Mouse (Mus musculus): ENCODE results near the gene Trit1. TPM values are rescaled to one million over a fixed set of nuclear protein-coding genes. Genes with fewer than 3 reads are reported as not detected.

Gene Trit1
- polyA plus RNA-seq, 1 experiment = 11.2 TPM

DNA sequence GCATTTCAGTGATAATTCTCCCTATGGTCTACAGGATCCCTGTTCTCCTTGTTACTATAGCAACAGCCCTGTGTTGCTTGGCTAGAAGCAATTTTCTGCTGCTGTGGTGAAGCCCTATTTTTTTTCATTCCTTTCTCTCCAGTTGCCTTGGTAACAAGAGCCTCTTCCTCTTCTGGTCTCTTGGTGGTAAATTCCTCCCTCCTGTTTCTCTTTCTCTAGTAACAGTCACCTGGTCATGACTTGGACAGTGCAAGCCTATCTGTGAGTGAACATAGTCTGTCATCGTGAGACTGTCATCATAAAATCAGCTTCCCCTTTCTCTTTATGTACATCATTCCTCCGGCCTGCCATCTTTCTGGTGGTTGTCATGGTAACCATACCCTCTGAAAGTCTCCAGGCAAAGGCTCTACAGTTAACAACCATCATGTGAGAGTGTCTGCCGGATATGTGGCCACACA is 2.4 kb upstream of the Trit1 start:
- Histone ChIP-seq H3K27ac (ENCODE audit: insufficient read depth, low read length) (no peak overlapping the region), H3K4me1 (ENCODE audit: control insufficient read depth, insufficient read depth, low read length) (no peaks in the 10 kb centered on the region), H3K4me3 (ENCODE audit: insufficient read depth, low read length) (no peak overlapping the region)
- TF ChIP-seq CTCF (IDR thresholded peaks at IDR 0.05; ENCODE audit: borderline replicate concordance, insufficient read depth, low read length) (no peak), POLR2A (IDR thresholded peaks at IDR 0.05; ENCODE audit: low read depth, low read length) (no peak)

DNA sequence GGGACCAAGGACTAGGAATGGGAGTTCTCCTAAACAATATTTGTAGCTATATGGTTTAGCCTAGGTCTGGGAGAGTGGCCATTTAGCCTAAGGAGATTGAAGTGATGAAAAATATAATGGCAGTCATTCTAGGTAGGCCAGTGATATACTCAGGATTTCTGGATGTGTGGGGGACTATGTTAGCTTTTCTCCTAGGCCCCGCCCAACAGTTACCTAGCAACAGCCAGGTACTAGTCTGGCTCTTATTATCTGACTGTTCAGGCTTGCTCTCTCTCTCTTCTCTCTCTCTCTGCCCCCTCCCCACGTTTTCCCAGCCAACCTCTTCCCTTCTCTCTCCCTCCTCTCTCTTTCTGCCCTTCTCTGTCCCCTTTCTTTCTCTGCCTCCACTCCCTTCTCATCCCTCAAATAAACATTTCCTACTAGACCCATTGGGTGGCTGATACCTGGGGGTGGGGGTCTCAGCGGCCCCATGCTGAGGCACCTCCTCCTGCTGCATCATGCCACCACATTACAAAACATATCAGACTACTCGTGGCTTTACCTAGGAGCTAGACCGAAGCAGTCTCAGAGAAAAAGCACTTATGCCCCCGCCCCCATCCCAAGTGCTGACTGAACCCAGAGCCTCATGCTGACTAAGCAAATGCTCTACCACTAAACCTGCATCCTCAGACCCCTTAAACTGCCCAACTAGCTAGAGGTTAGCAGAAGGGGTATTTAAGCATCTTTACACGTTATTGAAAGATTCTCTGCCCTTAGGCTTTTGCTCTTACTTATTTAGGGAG is 1.7 kb upstream of the Trit1 start:
- H3K4me1 ChIP-seq (ENCODE audit: control insufficient read depth, insufficient read depth, low read length) = no peaks in the 10 kb centered on the region
- no peak overlapping the region for H3K27ac ChIP-seq (ENCODE audit: insufficient read depth, low read length)
- H3K4me3 ChIP-seq (ENCODE audit: insufficient read depth, low read length) = no peak overlapping the region
- TF ChIP-seq CTCF (IDR thresholded peaks at IDR 0.05; ENCODE audit: borderline replicate concordance, insufficient read depth, low read length) (no peak), POLR2A (IDR thresholded peaks at IDR 0.05; ENCODE audit: low read depth, low read length) (no peak)

DNA sequence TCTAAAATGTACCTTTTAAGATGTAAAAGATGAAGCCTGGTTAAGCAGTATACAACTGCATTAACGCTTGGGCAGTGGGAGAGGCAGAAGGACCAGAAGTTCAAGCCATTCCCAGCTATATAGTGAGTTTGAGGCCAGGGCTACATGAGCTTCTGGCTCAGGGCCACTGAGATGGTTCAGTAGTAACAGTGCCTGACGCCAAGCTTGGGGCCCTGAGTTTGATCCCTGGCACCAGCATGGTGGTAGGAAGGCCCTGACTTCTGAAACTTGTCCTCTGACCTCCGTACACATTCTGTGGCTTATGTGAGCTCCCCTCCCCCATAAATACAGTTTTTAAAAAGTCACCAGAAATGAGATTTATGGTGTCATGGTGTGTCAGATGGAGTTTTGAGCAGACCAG is 5.2 kb downstream of the Trit1 start:
- H3K4me3 ChIP-seq (ENCODE audit: insufficient read depth, low read length) = no peak overlapping the region
- H3K27ac ChIP-seq (ENCODE audit: insufficient read depth, low read length) = no peak overlapping the region
- H3K4me1 ChIP-seq (ENCODE audit: control insufficient read depth, insufficient read depth, low read length) = no peaks in the 10 kb centered on the region
- TF ChIP-seq POLR2A (IDR thresholded peaks at IDR 0.05; ENCODE audit: low read depth, low read length) (no peak), CTCF (IDR thresholded peaks at IDR 0.05; ENCODE audit: borderline replicate concordance, insufficient read depth, low read length) (no peak)

DNA sequence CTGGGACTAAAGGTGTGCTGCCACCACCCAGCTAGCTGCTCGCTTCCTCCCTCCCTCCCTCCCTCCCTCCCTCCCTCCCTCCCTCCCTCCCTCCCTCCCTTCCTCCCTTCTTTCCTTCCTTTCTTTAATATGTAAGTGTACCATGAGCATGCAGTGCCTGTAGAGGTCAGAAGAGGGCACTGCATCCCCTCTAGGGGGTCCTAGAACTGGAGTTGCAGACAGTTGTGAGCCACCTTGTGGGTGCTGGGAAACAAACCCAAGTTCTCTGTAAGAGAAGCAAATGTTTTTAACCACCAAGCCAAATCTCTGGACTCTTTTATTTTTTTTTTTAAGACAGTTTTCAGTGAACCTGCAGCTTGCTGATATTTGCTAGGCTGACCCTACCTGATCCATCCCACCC is 6.5 kb downstream of the Trit1 start:
- Histone ChIP-seq H3K27ac (ENCODE audit: insufficient read depth, low read length) (no peak overlapping the region), H3K4me1 (ENCODE audit: control insufficient read depth, insufficient read depth, low read length) (no peaks in the 10 kb centered on the region), H3K4me3 (ENCODE audit: insufficient read depth, low read length) (no peak overlapping the region)
- no peak for TF ChIP-seq CTCF (IDR thresholded peaks at IDR 0.05; ENCODE audit: borderline replicate concordance, insufficient read depth, low read length)
- TF ChIP-seq POLR2A (IDR thresholded peaks at IDR 0.05; ENCODE audit: low read depth, low read length) = no peak

DNA sequence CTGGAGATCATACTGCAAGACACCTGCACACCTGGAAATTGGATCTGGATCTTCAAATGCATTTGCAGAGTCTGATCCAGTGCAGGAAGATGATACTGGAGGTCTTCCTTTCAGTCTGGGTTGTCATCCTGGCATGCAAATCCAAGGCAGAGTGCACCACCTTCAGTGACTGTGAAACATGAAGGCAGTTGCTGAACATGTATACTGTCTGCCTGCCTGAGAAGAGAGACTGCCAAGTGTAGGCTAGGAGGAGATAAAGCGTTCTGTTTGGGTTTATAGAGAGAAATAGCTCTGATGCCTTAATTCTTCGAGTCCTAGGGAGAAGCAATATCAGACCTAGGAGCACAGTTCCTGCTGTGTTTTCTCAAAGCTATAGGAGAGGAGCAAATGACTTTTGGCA is 9.0 kb downstream of the Trit1 start:
- Histone ChIP-seq H3K27ac (ENCODE audit: insufficient read depth, low read length) (no peak overlapping the region), H3K4me1 (ENCODE audit: control insufficient read depth, insufficient read depth, low read length) (no peaks in the 10 kb centered on the region), H3K4me3 (ENCODE audit: insufficient read depth, low read length) (no peak overlapping the region)
- no peak for TF ChIP-seq CTCF (IDR thresholded peaks at IDR 0.05; ENCODE audit: borderline replicate concordance, insufficient read depth, low read length)
- TF ChIP-seq POLR2A (IDR thresholded peaks at IDR 0.05; ENCODE audit: low read depth, low read length) = no peak

DNA sequence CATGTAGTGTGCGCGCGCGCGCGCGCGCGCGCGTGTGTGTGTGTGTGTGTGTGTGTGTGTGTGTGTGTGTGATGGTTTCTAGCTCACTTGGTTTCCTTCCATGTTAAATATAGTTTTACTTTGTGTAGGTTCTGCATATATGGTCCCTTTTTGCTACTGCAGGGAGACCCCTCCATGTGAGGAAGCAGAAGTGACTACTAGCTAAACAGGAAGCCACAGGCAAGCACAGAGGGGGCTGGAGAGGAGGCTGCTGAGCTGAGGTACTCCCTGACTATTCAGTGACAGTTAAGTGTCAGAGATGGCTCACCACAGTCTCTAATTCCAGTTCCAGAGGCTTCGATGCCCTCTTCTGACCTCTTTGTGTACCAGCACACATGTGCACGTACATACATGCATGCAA is 9.8 kb downstream of the Trit1 start:
- no peaks in the 10 kb centered on the region for H3K4me1 ChIP-seq (ENCODE audit: control insufficient read depth, insufficient read depth, low read length)
- H3K27ac ChIP-seq (ENCODE audit: insufficient read depth, low read length) = no peak overlapping the region
- no peak for TF ChIP-seq POLR2A (IDR thresholded peaks at IDR 0.05; ENCODE audit: low read depth, low read length)
- TF ChIP-seq CTCF (IDR thresholded peaks at IDR 0.05; ENCODE audit: borderline replicate concordance, insufficient read depth, low read length) = no peak
- H3K4me3 ChIP-seq (ENCODE audit: insufficient read depth, low read length) = no peak overlapping the region

DNA sequence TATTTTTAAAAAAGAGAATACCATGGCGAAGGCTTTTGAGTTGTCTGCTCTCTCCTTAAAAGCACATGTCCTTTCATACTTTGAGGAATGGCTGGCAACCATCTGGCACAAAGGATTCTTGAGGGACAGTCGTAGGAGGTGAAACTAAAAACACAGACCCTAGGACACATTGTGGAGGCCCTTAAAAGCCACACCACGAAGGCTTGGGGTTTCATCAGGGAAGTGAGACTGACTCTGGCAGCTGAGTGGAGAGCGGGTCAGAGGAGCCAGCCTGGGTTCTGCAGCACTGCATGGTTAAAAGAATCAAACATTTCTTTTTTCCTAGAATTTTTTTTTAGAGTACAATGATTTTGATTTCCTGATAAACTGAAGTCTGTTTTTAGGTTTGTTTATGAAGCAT is 10.2 kb downstream of the Trit1 start:
- no peak for TF ChIP-seq POLR2A (IDR thresholded peaks at IDR 0.05; ENCODE audit: low read depth, low read length)
- TF ChIP-seq CTCF (IDR thresholded peaks at IDR 0.05; ENCODE audit: borderline replicate concordance, insufficient read depth, low read length) = no peak
- H3K27ac ChIP-seq (ENCODE audit: insufficient read depth, low read length) = no peak overlapping the region

DNA sequence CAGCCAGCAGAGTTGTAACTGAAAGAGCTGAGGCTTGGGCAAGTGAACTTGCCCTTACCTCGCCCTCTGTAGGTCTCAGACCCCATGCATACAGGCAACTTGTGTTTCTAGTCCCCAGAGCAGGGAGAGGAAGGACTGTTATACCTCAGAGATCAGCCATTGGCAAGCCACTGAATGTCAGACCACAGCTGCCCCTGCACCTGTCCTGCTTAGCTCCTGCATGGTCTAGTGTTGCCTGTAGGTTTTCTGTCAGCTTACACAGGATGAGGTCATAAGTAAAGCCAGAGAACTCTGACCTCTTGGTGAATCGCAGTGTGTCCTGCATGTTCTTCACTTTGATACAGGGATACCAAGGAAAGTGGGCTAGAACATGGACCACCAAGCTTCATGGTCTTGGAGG is 18.4 kb downstream of the Trit1 start:
- TF ChIP-seq POLR2A (IDR thresholded peaks at IDR 0.05; ENCODE audit: low read depth, low read length) = no peak
- TF ChIP-seq CTCF (IDR thresholded peaks at IDR 0.05; ENCODE audit: borderline replicate concordance, insufficient read depth, low read length) = no peak
- H3K4me3 ChIP-seq (ENCODE audit: insufficient read depth, low read length) = no peak overlapping the region

More for the DNA sequence above, 10.2 kb downstream of the Trit1 start:
- Histone ChIP-seq H3K4me1 (ENCODE audit: control insufficient read depth, insufficient read depth, low read length) (no peaks in the 10 kb centered on the region), H3K4me3 (ENCODE audit: insufficient read depth, low read length) (no peak overlapping the region)

DNA sequence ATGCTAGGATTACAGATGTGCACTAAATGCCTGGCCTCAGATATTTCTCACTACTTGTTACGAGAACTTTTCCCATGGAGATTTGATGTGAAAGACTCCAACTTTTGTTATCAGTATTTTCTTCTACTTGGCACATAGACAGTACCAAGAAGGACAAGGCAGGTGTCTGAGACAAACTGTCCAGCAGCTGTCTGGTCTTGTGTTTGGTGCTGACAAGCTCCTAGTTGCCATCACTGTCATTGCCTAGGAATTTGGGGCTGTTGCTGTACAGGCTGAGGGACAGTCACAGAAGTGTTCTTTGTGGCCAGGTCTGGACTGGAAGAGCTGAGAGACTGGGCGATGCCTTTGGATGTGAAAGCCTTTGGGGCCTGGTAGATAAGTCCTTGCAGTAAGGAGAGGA is 19.2 kb downstream of the Trit1 start:
- Histone ChIP-seq H3K4me3 (ENCODE audit: insufficient read depth, low read length) (no peak overlapping the region), H3K4me1 (ENCODE audit: control insufficient read depth, insufficient read depth, low read length) (no peaks in the 10 kb centered on the region), H3K27ac (ENCODE audit: insufficient read depth, low read length) (no peak overlapping the region)
- TF ChIP-seq CTCF (IDR thresholded peaks at IDR 0.05; ENCODE audit: borderline replicate concordance, insufficient read depth, low read length) = no peak
- no peak for TF ChIP-seq POLR2A (IDR thresholded peaks at IDR 0.05; ENCODE audit: low read depth, low read length)

More for the DNA sequence above, 18.4 kb downstream of the Trit1 start:
- no peak overlapping the region for H3K27ac ChIP-seq (ENCODE audit: insufficient read depth, low read length)
- no peaks in the 10 kb centered on the region for H3K4me1 ChIP-seq (ENCODE audit: control insufficient read depth, insufficient read depth, low read length)

DNA sequence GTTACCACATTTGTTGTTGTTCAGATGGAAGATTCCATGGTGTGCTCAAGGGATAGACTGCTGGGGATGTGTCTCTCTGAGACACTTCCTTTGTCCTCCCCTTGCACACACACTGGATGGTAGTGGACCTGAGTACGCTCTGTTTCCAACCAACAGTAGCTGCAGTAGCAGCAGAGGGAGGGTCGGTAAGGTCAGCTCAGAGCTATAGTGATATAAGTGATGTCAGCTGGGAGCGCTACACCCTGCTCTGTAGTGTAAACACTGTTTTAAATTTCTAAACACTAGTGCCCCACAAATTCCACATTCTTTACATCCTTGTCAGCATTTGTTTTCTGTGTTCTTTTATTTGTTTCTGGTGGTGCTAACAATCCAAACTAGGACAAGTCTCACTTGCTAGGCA is 20.3 kb downstream of the Trit1 start:
- TF ChIP-seq CTCF (IDR thresholded peaks at IDR 0.05; ENCODE audit: borderline replicate concordance, insufficient read depth, low read length) = no peak
- no peak for TF ChIP-seq POLR2A (IDR thresholded peaks at IDR 0.05; ENCODE audit: low read depth, low read length)
- H3K27ac ChIP-seq (ENCODE audit: insufficient read depth, low read length) = no peak overlapping the region
- no peak overlapping the region for H3K4me3 ChIP-seq (ENCODE audit: insufficient read depth, low read length)
- no peaks in the 10 kb centered on the region for H3K4me1 ChIP-seq (ENCODE audit: control insufficient read depth, insufficient read depth, low read length)

Measured in embryonic fibroblast, embryonic 13.5 days (primary cell).